Mouse (Mus musculus) intestine, postnatal 0 days (tissue): ENCODE results near the gene Gtf3c1. TPM values are rescaled to one million over a fixed set of nuclear protein-coding genes. Genes with fewer than 3 reads are reported as not detected.

ENCODE experiments used
- ATAC-seq: fragments of 200-750 bp; cut with Nextera tagmentation; 2 replicates; pipeline ENCODE4 v1.8.0; 2017; ENCODE audit warnings: mild to moderate bottlenecking, moderate TSS enrichment, moderate library complexity
- H3K27ac ChIP-seq: fragments of 300-500 bp; sonication (generic); 2 replicates; pipeline ENCODE4 v1.5.1; 2014; ENCODE audit warnings: mild to moderate bottlenecking, low read depth, low read length, moderate library complexity
- H3K27me3 ChIP-seq: fragments of 300-500 bp; sonication (generic); replicated peaks from 2 replicates; pipeline ENCODE4 v1.6.1; 2014; ENCODE audit warnings: low read length, mixed read lengths; ENCODE audit not compliant: control insufficient read depth, insufficient read depth
- H3K36me3 ChIP-seq: fragments of 300-500 bp; sonication (generic); 2 replicates; pipeline ENCODE4 v1.6.1; 2014; ENCODE audit warnings: mild to moderate bottlenecking, moderate library complexity; ENCODE audit not compliant: control insufficient read depth, insufficient read depth
- H3K4me1 ChIP-seq: fragments of 300-500 bp; sonication (generic); replicated peaks from 2 replicates; pipeline ENCODE4 v1.6.1; 2014; ENCODE audit warnings: antibody characterized with exemption, low read length, mixed read lengths; ENCODE audit not compliant: control insufficient read depth, insufficient read depth
- H3K4me2 ChIP-seq: fragments of 300-500 bp; sonication (generic); replicated peaks from 2 replicates; pipeline ENCODE4 v1.6.1; 2014; ENCODE audit warnings: low read depth, mild to moderate bottlenecking, moderate library complexity
- H3K4me3 ChIP-seq: fragments of 300-500 bp; sonication (generic); 2 replicates; pipeline ENCODE4 v1.5.1; 2014; ENCODE audit warnings: low read depth, low read length
- H3K9ac ChIP-seq: fragments of 300-500 bp; sonication (generic); 2 replicates; pipeline ENCODE4 v1.6.1; 2014; ENCODE audit warnings: mild to moderate bottlenecking, low read depth, low read length
- H3K9me3 ChIP-seq: fragments of 300-500 bp; sonication (generic); 2 replicates; pipeline ENCODE4 v1.6.1; 2016; ENCODE audit warnings: mixed run types; ENCODE audit not compliant: control insufficient read depth
- CTCF ChIP-seq: sonication (generic); IDR thresholded peaks from 2 replicates; pipeline ENCODE4 v1.5.1; 2016; ENCODE audit warnings: low read depth, mild to moderate bottlenecking, control low read depth, antibody characterized with exemption, moderate library complexity
- WGBS: fragments of 180-500 bp; shearing (Covaris S2); extraction: QIAGEN DNeasy Blood & Tissue Kit; methylation state at CpG from one replicate; pipeline ENCODE4 v1.1.7; 2014; 5-methylcytosine and 5-hydroxymethylcytosine counted together
- polyA plus RNA-seq: library from polyadenylated mRNA; unstranded; fragments of >200 nt; fragmentation: Nextera tagmentation; extraction: Ambion mirVana; gene quantifications from 2 replicates; pipeline ENCODE4 v1.2.1, GENCODE M21; 2015

Gtf3c1 gene
- polyA plus RNA-seq, 1 experiment from 2014 or later: 6.8 TPM

DNA sequence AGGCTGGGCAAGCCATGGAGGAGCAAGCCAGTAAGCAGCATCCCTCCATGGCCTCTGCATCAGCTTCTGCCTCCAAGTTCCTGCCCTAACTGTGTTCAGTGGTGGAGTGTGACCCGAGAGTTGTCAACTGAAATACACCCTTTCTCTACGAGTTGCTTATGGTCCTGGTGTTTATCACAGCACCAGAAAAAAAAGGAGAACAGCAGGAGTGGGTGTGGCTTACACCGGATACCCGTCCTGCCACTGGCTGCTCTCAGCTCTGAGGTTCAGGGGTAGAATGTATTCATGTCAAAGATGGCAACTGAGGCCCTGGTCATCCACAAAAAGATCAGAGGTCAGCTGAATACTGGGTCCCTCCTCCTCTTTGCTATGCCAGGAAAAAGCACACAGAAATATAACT lies 87.5 kb downstream of the Gtf3c1 start:
- H3K9me3 ChIP-seq: no peaks in the 10 kb centered on the region

GRCm38 (mm10) chr7:125618016-125618415 lies 89.6 kb downstream of the Gtf3c1 start:
- Histone ChIP-seq H3K9me3 (no peaks in the 10 kb centered on the region), H3K27ac (no peak overlapping the region), H3K4me2 (no peak overlapping the region), H3K36me3 (no peaks in the 10 kb centered on the region), H3K27me3 (no peaks in the 10 kb centered on the region), H3K9ac (no peak overlapping the region), H3K4me3 (no peak overlapping the region), H3K4me1 (no peaks in the 10 kb centered on the region)
- 74% methylated on average over 7 of the region's 7 CpGs for WGBS
- no peak for ATAC-seq
- TF ChIP-seq CTCF: no peak

More for the DNA sequence above, 87.5 kb downstream of the Gtf3c1 start:
- H3K4me1 ChIP-seq: no peaks in the 10 kb centered on the region
- no peak for TF ChIP-seq CTCF
- H3K9ac ChIP-seq: no peak overlapping the region
- no peaks in the 10 kb centered on the region for H3K36me3 ChIP-seq
- H3K27me3 ChIP-seq: no peaks in the 10 kb centered on the region
- 63% methylated on average over 4 of the region's 4 CpGs for WGBS
- no peak for ATAC-seq
- no peak overlapping the region for H3K4me2 ChIP-seq
- H3K4me3 ChIP-seq: no peak overlapping the region
- no peak overlapping the region for H3K27ac ChIP-seq

DNA sequence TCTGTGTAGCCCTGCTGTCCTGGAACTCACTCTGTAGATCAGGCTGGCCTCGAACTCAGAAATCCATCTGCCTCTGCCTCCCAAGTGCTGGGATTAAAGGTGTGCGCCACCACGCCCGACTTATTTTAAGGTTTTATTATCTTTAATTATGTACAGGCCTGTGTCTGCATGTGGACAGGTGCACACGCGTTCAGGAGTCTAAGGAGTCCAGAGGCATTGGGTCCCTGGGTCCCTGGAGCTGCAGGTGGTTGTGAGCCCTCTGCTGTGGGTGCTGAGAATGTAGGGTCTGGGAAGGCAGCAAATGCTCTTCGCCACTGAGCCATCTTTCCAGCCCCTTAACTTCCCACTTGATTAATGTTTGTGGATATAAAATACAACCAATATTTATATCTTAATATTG lies 92.1 kb downstream of the Gtf3c1 start:
- Histone ChIP-seq H3K4me1 (no peaks in the 10 kb centered on the region), H3K36me3 (no peaks in the 10 kb centered on the region), H3K9ac (no peak overlapping the region), H3K27ac (no peak overlapping the region), H3K4me3 (no peak overlapping the region), H3K27me3 (no peaks in the 10 kb centered on the region), H3K9me3 (no peaks in the 10 kb centered on the region), H3K4me2 (no peak overlapping the region)
- 77% methylated on average over 7 of the region's 7 CpGs for WGBS
- no peak for ATAC-seq
- no peak for TF ChIP-seq CTCF

DNA sequence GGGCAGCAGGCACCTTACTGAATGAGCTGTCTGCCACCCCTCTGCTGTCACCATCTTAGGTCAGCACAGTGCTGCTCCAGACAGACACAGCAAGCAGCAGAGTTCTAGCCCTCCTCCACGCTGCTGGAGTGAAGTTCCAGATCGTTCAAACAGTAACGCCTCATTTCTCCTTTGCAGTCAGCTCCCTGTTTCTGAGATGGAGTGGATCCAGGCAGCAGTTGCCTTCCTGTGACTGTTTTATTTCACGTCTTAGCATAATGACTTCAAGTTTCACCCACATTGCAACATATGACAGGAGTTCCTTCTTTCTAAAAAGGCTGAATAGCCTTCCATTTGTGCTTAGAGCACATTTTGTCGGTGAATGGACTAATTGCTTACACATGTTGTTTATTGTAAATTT lies 94.0 kb downstream of the Gtf3c1 start:
- no peak overlapping the region for H3K4me3 ChIP-seq
- H3K27me3 ChIP-seq: no peaks in the 10 kb centered on the region
- H3K4me1 ChIP-seq: no peaks in the 10 kb centered on the region
- no peak overlapping the region for H3K9ac ChIP-seq
- H3K27ac ChIP-seq: no peak overlapping the region
- no peaks in the 10 kb centered on the region for H3K36me3 ChIP-seq
- no peak for TF ChIP-seq CTCF
- no peaks in the 10 kb centered on the region for H3K9me3 ChIP-seq
- H3K4me2 ChIP-seq: no peak overlapping the region
- WGBS: 74% methylated on average over 5 of the region's 5 CpGs
- no peak for ATAC-seq

DNA sequence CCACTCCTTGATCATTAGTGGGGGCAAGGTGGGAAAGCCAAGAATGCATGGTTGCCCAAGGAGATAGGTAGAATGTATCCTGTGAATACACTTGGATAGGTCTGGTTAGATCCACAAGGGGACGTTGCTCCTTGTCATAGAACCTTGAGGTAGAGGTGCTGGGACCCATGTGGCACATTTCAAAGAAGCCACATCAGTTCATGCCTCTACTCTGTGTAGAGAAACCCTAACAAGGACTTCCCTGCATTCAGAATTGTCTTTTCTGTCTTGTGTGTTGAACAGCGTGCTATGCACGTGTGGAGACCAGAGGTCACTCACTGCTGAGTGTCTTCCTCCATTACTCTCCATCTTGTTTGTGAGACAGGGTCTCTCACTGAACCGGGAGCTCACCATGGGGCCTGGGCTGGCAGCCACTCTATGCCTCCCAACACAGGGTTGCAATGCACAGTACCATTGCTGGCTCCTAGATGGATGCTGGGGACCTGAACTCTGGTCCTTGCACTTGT lies 99.3 kb downstream of the Gtf3c1 start:
- Histone ChIP-seq H3K4me3 (no peak overlapping the region), H3K27me3 (no peaks in the 10 kb centered on the region), H3K4me2 (no peak overlapping the region), H3K36me3 (no peaks in the 10 kb centered on the region), H3K4me1 (no peaks in the 10 kb centered on the region), H3K27ac (no peak overlapping the region), H3K9me3 (no peaks in the 10 kb centered on the region), H3K9ac (no peak overlapping the region)
- no peak for TF ChIP-seq CTCF
- WGBS: 90% methylated on average over 4 of the region's 4 CpGs
- no peak for ATAC-seq

- no peak for TF ChIP-seq CTCF
- whole genome bisulfite sequencing: 61% methylated on average over 6 of the region's 6 CpGs
- Histone ChIP-seq H3K9ac (no peak overlapping the region), H3K27ac (no peak overlapping the region), H3K36me3 (no peaks in the 10 kb centered on the region), H3K4me2 (no peak overlapping the region), H3K4me1 (no peaks in the 10 kb centered on the region), H3K4me3 (no peak overlapping the region), H3K27me3 (no peaks in the 10 kb centered on the region), H3K9me3 (no peaks in the 10 kb centered on the region)
- ATAC-seq: no peak
Observed at GRCm38 (mm10) chr7:125607384-125608182, 100.0 kb downstream of the Gtf3c1 start.
